Mouse (Mus musculus): ENCODE data around the gene Eif3l. TPM values are rescaled to one million over a fixed set of nuclear protein-coding genes. Genes with fewer than 3 reads are reported as not detected.

Gene Eif3l
- 72.6 and 76.3 TPM in 2 replicates for polyA plus RNA-seq (2012; rRNA removed)

DNA sequence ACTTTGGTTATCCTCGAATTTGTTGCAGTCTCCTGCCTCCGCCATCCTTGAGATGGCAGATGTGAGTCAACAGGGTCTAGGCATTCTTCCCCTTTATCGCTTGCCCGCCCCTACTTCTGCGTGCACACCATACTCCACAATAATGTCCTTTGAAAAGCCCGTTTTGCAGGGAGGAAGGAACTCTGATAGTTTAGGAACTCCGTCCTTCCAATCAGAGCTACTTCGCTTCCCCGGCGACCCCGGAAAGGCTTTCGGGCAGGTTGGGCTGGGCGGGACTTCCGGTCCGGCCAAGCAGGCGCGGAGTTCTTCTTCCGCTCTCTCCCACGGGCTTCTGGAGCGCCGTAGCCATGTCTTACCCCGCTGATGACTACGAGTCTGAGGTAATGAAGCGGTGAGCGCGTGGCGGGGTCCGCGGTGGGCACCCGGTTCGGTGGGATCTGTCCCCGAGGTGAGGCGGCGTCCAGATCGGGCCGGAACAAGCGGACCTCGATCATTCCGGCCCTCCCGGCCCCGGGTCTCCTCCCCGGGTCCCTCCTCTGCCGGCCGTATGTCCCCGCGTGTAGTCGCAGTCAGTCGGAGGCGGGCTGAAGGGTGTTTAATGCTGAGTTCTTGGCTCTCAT, at the start of gene Eif3l:
Eif3l (plus strand) TSS at position 267 of the 620 bp plus-strand sequence.

DNA sequence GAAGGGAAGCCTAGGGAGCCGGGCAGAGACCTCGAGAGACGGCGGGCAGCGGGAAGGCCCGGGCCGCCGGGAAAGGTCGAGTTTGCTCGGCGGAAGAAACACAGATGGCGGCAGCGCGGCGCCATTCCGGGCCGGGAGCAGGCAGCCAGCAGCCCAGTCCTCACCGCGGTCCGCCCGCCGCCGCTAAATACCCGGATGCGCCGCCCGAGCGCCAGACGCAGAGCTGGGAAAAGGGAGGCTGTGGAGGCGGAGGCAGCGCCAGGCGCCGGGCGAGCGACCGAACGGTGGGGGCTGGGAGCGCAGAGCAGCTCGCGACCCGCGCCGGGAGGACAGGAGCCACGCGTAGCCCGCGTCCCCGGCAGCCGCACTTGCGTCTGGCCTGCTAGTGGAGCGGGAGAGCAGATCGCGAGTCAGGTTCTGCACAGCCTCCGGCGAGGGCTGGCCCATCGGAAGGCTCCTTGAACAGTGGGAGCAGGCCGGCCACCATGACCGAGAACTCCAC, 46.7 kb upstream of the Eif3l start, which contains the start of gene H1f0:
H1f0 (plus strand) TSS at position 214 of the 502 bp plus-strand sequence.

DNA sequence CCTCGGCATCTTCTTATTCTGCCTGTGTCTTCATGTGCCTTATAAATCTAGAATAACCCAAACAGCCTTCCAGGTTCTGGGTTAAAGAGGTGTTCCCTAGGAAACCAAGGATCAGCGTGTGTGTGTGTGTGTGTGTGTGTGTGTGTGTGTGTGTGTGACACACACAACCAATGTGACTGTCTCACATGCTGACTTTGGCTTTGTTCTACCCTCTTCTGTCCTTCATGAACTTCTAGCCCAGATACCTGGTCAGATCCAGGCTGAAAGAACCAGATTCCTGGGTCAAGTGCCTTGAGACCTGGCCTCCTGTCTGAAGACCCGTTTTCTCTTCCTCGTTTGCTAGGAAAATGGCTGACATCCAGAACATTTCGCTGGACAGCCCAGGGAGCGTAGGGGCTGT, 33.4 kb upstream of the Eif3l start, which contains the start of gene Galr3:
Galr3 (plus strand) TSS at position 301 of the 400 bp plus-strand sequence.

DNA sequence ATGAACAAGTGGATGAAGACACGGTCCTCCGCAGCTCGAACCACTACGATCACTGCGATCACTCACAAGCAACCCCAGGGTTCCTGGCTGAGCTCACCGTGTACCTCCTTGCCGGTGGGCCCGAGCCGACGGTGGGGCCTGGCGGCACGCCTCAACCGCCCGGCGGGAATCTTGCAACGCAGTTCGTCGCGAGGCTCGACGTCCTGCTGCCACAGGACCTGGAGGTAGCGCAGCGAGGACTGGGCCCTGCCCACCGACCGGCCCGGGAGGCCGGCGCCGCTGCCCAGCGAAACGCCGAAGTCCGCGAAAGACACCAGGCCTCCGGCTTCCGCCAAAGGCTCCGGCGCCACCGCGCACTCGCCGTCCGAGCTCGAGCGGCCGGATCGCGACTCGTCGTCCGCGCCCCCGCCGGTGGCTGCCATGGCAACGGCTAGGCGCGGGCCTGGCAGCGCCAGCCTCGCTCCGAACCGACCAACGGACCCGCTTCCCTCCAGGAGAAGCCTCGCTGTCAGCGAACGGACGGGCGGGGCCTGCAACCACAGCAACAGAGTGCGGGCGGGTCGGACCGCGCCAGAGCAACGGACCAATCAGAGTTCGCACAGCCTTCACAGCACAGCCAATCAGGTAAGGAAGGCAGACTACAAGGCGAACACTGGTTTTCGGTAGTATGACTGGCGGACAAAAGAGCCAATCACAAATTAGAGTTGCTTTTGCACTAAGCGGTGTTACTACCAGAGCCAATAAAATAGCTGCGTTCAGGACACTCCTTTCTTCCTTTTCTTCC, 12.4 kb upstream of the Eif3l start, which contains the start of gene Ankrd54:
Ankrd54 (minus strand) TSS at position 518 of the 784 bp plus-strand sequence.

DNA sequence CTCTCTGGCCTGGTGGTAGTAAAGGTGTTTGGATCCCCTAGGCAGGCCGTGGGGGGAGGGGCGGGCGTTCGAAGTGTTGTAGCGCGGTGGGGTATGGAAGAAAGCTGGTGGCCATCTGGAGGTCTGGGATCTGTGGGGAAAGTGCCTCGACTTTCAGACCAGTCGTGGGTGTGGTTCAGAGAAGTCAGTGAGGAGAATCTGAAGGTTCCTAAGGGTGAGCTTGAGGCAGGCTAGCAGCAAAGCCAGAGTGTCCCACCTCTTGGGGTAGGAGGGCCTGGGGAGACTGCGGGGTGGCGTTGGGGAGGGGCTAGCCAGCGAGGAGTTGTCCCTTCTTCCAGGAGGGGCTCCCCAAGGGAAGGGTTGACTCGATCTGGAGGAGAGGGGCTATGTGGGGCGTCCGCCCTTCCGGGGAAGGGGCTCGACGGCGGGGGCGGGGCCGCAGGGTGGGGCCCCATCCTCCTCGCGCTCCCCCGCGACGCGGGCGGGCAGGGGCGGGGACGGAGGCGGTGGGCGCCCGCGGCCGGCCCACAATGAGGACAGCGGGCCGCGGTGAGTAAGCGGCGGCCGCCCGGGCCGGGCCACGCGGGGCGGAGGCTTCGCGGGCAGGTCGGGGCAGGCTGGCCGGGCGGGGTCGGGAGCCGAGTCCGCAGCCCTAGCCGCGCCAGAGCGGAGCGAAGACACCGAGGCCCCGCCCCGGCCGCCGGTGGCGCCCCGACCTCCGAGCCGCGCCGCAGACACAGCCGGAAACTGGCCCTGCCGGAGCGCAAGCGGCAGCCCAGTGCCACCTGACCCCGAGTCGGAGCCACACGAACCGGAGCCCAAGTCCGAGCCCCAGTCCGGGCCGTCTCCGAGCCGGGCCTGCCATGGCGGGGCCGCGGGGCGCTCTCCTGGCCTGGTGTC, 33.7 kb downstream of the Eif3l start, which contains the start of gene Micall1:
Micall1 (plus strand) TSS at position 478 of the 900 bp plus-strand sequence.

DNA sequence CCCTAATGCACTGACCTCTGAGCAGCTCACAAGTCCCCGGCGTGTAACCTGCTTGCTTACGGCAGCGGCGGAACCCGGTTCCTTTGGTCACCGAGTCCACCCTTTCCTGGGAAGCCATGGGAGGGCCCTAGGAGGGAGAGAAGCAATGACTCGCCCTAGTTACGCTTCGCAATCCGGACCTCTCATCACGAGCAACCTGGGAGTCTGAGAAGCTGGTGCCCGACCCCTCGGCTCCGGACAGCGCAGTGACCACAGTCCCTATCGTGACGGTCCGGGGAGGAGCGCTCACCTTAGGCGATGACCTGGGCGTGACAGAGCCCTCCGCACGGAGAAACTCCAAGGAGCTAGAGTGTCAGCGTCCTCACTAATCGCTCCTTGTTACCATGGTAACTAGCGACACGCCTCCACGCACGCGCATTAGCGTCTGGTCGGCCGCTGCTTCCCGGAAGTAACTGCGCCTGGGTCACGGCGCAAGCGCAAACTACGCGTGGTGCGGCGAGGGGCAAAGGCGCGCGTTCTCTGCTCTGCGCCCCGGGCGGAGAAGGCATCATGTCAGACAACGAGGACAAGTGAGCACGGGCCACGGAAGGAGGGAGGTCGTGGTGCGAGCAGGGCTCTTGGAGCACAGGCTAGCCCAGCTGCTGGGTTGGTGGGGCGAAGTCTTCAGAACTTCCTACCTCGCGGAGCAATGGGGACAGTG, 66.0 kb downstream of the Eif3l start, which contains the start of the genes Polr2f and 1700088E04Rik:
Polr2f (plus strand) TSS at position 144 of the 700 bp plus-strand sequence.
1700088E04Rik (minus strand) TSS at position 388 of the 700 bp plus-strand sequence.

Other genes with a start within 250 kb of the Eif3l start
- gene Cdc42ep1, start 232.6 kb upstream of the Eif3l start, polyA plus RNA-seq (2012; rRNA removed), result 11.7 and 13.7 TPM in 2 replicates
- 1.8 and 3.1 TPM in 2 replicates for gene Lgals2, start 219.7 kb upstream of the Eif3l start, polyA plus RNA-seq (2012; rRNA removed)
- 16.7 and 19.6 TPM in 2 replicates for gene Gga1, start 198.0 kb upstream of the Eif3l start, polyA plus RNA-seq (2012; rRNA removed)
- not detected in 2 replicates for gene Gm49510, start 175.5 kb upstream of the Eif3l start, polyA plus RNA-seq (2012; rRNA removed)
- gene Sh3bp1, start 175.4 kb upstream of the Eif3l start, polyA plus RNA-seq (2012; rRNA removed), result 15.3 and 18.9 TPM in 2 replicates
- 3.1 and 3.6 TPM in 2 replicates for gene Pdxp, start 161.3 kb upstream of the Eif3l start, polyA plus RNA-seq (2012; rRNA removed)
- 103 and 125 TPM in 2 replicates for gene Lgals1, start 148.5 kb upstream of the Eif3l start, polyA plus RNA-seq (2012; rRNA removed)
- 9.5 and 10.2 TPM in 2 replicates for gene Nol12, start 140.2 kb upstream of the Eif3l start, polyA plus RNA-seq (2012; rRNA removed)
- gene Triobp, start 127.5 kb upstream of the Eif3l start, polyA plus RNA-seq (2012; rRNA removed), result 16.3 and 19.3 TPM in 2 replicates
- 93.6 and 124 TPM in 2 replicates for gene H1f0, start 46.7 kb upstream of the Eif3l start, polyA plus RNA-seq (2012; rRNA removed)
- 0.15 and 0.18 TPM in 2 replicates for gene Galr3, start 33.3 kb upstream of the Eif3l start, polyA plus RNA-seq (2012; rRNA removed)
- 22.1 TPM in 2 replicates for gene Ankrd54, start 12.3 kb upstream of the Eif3l start, polyA plus RNA-seq (2012; rRNA removed)
- gene Micall1, start 33.7 kb downstream of the Eif3l start, polyA plus RNA-seq (2012; rRNA removed), result 2.0 and 2.6 TPM in 2 replicates
- 67.7 and 70.2 TPM in 2 replicates for gene Polr2f, start 65.8 kb downstream of the Eif3l start, polyA plus RNA-seq (2012; rRNA removed)
- gene 1700088E04Rik, start 66.1 kb downstream of the Eif3l start, polyA plus RNA-seq (2012; rRNA removed), result 0.63 and 0.97 TPM in 2 replicates
- 0.74 and 1.3 TPM in 2 replicates for gene Sox10, start 90.1 kb downstream of the Eif3l start, polyA plus RNA-seq (2012; rRNA removed)
- gene Pick1, start 154.0 kb downstream of the Eif3l start, polyA plus RNA-seq (2012; rRNA removed), result 22.5 and 27.9 TPM in 2 replicates
- gene Gm49486, start 154.2 kb downstream of the Eif3l start, polyA plus RNA-seq (2012; rRNA removed), result 0.17 and 0.19 TPM in 2 replicates
- gene Slc16a8, start 179.6 kb downstream of the Eif3l start, polyA plus RNA-seq (2012; rRNA removed), result 0.01 and 0.02 TPM in 2 replicates
- gene Baiap2l2, start 210.4 kb downstream of the Eif3l start, polyA plus RNA-seq (2012; rRNA removed), result 4.3 and 4.9 TPM in 2 replicates